Mouse (Mus musculus): Measurements from ENCODE around the gene Rnase1. TPM values are rescaled to one million over a fixed set of nuclear protein-coding genes. Genes with fewer than 3 reads are reported as not detected.
"Not testable (repeated sequence)": the region's sequence is repeated elsewhere in the genome, so short reads cannot be mapped to it uniquely, and the experiment has no call there.

Rnase1 gene
- polyA plus RNA-seq, 1 experiment = 47.1 TPM

DNA sequence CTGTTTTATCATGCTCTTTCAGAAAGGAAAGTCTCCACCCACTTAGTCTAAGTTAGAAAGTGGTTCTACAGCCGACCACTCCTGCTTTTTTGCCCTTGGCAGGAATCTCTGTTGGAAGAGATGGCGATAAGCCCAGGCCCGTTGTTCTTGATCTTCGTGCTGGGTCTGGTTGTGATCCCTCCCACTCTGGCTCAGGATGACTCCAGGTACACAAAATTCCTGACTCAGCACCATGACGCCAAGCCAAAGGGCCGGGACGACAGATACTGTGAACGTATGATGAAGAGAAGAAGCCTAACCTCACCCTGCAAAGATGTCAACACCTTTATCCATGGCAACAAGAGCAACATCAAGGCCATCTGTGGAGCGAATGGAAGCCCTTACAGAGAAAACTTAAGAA is 45.3 kb downstream of the Rnase1 start:
- TF ChIP-seq CTCF (IDR thresholded peaks at IDR 0.05; ENCODE audit: extremely low read depth, insufficient read length, insufficient replicate concordance, low read depth, low read length) (no peak), POLR2A (IDR thresholded peaks at IDR 0.05; ENCODE audit: low read depth, low read length) (no peak)
- H3K27me3 ChIP-seq (ENCODE audit: control insufficient read depth, insufficient read depth, low read length) = no peaks in the 10 kb centered on the region
- no peak overlapping the region for H3K27ac ChIP-seq (ENCODE audit: insufficient read depth, low read depth, low read length)
- no peak overlapping the region for H3K4me3 ChIP-seq (ENCODE audit: low read depth, low read length)
- H3K4me1 ChIP-seq (ENCODE audit: control insufficient read depth, insufficient read depth, insufficient read length, low read length) = no peaks in the 10 kb centered on the region
- peaks cover 10% of the 10 kb centered on the region for H3K36me3 ChIP-seq (ENCODE audit: control insufficient read depth, insufficient read depth, low read length)
- WGBS = 39% methylated on average over 9 of the region's 9 CpGs

DNA sequence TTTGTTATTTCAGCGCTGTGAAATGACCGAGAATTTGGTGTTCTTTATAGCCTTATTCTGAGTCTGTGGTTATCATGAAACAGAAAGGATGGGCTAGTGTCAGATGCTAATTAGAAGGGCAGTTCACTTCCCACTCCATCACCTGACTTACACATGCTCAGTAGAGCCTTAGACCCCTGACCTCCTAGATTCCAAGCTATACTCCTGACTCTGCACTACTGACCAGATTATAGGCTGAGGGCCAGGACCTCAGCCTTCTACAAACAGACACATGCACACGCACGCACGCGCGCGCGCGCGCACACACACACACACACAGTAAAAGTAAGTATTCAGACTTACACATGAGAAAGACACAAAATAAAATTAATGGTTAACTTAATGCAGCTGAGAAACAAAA is 47.7 kb downstream of the Rnase1 start:
- no peak for TF ChIP-seq POLR2A (IDR thresholded peaks at IDR 0.05; ENCODE audit: low read depth, low read length)
- TF ChIP-seq CTCF (IDR thresholded peaks at IDR 0.05; ENCODE audit: extremely low read depth, insufficient read length, insufficient replicate concordance, low read depth, low read length) = no peak
- Histone ChIP-seq H3K36me3 (ENCODE audit: control insufficient read depth, insufficient read depth, low read length) (no peaks in the 10 kb centered on the region), H3K4me1 (ENCODE audit: control insufficient read depth, insufficient read depth, insufficient read length, low read length) (peaks cover 2% of the 10 kb centered on the region; the same call in 1 of the 2 replicates), H3K4me3 (ENCODE audit: low read depth, low read length) (no peak overlapping the region), H3K27ac (ENCODE audit: insufficient read depth, low read depth, low read length) (no peak overlapping the region), H3K27me3 (ENCODE audit: control insufficient read depth, insufficient read depth, low read length) (no peaks in the 10 kb centered on the region)
- 93% methylated on average over 11 of the region's 11 CpGs for WGBS

DNA sequence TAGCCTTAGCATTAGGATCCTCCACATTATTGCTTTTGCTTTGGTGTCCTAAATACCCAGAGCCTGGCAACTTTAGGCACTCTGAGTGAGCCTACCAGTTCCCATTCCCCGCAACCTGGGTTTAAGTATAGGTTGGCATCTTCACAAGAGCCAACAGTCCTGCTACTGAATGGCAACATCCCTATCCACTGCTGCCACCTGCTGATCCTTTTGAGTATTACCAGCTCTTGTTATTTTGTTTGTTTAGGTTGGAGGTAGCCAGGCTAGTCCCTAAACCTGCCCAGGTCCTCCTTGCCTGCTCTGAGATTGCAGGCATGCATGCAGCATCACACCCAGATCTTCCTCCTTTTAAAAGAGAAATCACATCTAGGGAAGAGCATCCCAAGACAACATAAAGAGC is 48.3 kb downstream of the Rnase1 start:
- 4% methylated on average over 1 of the region's 1 CpGs for WGBS
- not testable (repeated sequence) for H3K4me3 ChIP-seq (ENCODE audit: low read depth, low read length); H3K4me1 ChIP-seq (ENCODE audit: control insufficient read depth, insufficient read depth, insufficient read length, low read length); H3K36me3 ChIP-seq (ENCODE audit: control insufficient read depth, insufficient read depth, low read length); H3K27me3 ChIP-seq (ENCODE audit: control insufficient read depth, insufficient read depth, low read length); H3K27ac ChIP-seq (ENCODE audit: insufficient read depth, low read depth, low read length)
- TF ChIP-seq CTCF (IDR thresholded peaks at IDR 0.05; ENCODE audit: extremely low read depth, insufficient read length, insufficient replicate concordance, low read depth, low read length) = peak; percentile 55; the same call in 1 of the 2 replicates

DNA sequence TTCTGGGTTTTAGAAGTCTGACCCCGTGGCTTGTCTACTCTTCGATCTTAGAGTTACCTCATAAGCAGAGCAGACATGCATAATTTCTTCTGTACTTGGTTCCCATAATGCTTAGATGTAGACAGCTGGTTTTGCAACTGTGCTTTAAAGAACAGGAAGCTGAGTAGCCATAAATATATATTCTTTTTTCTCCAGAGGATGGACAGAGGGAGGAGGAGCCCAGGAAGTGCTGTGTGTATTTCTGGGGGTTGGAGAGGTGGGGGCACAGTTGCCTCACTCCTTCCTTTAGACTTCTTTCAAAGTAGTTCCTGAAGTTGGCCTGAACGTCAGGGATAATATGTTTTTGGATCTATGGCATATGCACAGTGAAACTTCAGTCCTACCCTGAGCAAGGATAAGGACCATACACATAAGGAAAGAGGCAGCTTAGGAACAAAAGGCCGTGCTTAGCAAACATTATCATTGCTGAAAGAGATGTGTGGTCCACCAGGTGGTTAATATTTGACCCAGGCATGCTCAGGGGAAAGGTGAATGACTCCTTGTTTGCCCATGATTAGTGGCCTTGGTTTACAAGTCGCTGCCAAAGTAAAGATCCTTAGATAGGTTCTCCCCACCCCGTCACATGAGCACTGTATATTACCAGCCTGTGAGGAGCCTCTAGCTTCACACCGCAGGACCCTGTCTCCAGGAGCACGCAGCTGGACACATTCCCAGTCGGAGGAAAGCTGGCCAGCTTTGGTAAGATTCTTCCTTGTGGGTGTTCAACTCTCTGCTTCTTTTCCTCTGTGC is 50.7 kb downstream of the Rnase1 start:
- H3K4me1 ChIP-seq (ENCODE audit: control insufficient read depth, insufficient read depth, insufficient read length, low read length) = peaks cover 2% of the 10 kb centered on the region; the same call in 1 of the 2 replicates
- peak overlapping the region; percentile 28; the same call in 1 of the 2 replicates for H3K4me3 ChIP-seq (ENCODE audit: low read depth, low read length)
- peak overlapping the region; percentile 83 for H3K27ac ChIP-seq (ENCODE audit: insufficient read depth, low read depth, low read length)
- no peak for TF ChIP-seq CTCF (IDR thresholded peaks at IDR 0.05; ENCODE audit: extremely low read depth, insufficient read length, insufficient replicate concordance, low read depth, low read length)
- no peak; the same call in 1 of the 2 replicates for TF ChIP-seq POLR2A (IDR thresholded peaks at IDR 0.05; ENCODE audit: low read depth, low read length)
- 16% methylated on average over 9 of the region's 9 CpGs for WGBS
- no peaks in the 10 kb centered on the region for H3K36me3 ChIP-seq (ENCODE audit: control insufficient read depth, insufficient read depth, low read length)
- H3K27me3 ChIP-seq (ENCODE audit: control insufficient read depth, insufficient read depth, low read length) = no peaks in the 10 kb centered on the region

Other genes starting within 250 kb of the Rnase1 start
- 0.29 and 1.7 TPM in 2 replicates for gene Klhl33, start 249.3 kb downstream of the Rnase1 start, polyA plus RNA-seq (2012; rRNA removed)
- gene Osgep, start 221.9 kb downstream of the Rnase1 start, polyA plus RNA-seq (2012; rRNA removed) = 65.0 and 97.3 TPM in 2 replicates
- gene Apex1, start 221.8 kb downstream of the Rnase1 start, polyA plus RNA-seq (2012; rRNA removed) = 9.6 and 20.0 TPM in 2 replicates
- gene Pip4p1, start 215.9 kb downstream of the Rnase1 start, polyA plus RNA-seq (2012; rRNA removed) = 50.9 and 93.1 TPM in 2 replicates
- 59.2 and 116 TPM in 2 replicates for gene Pnp, start 215.7 kb downstream of the Rnase1 start, polyA plus RNA-seq (2012; rRNA removed)
- not detected in 2 replicates for gene Gm49342, start 202.3 kb downstream of the Rnase1 start, polyA plus RNA-seq (2012; rRNA removed)
- gene Pnp2, start 190.8 kb downstream of the Rnase1 start, polyA plus RNA-seq (2012; rRNA removed) = 63.7 and 87.2 TPM in 2 replicates
- not detected in 2 replicates for gene Rnase10, start 139.0 kb downstream of the Rnase1 start, polyA plus RNA-seq (2012; rRNA removed)
- gene Rnase9, start 104.9 kb downstream of the Rnase1 start, polyA plus RNA-seq (2012; rRNA removed) = not detected in 2 replicates
- gene Rnase11, start 96.6 kb downstream of the Rnase1 start, polyA plus RNA-seq (2012; rRNA removed) = not detected in 2 replicates
- gene Rnase12, start 89.1 kb downstream of the Rnase1 start, polyA plus RNA-seq (2012; rRNA removed) = not detected in 2 replicates
- 0.01 TPM in 1 of 2 replicates, not detected in the other for gene Olfr750, start 72.3 kb downstream of the Rnase1 start, polyA plus RNA-seq (2012; rRNA removed)
- gene Rnase4, start 55.7 kb downstream of the Rnase1 start, polyA plus RNA-seq (2012; rRNA removed) = 120 and 130 TPM in 2 replicates
- gene Ang, start 55.6 kb downstream of the Rnase1 start, polyA plus RNA-seq (2012; rRNA removed) = 21.1 and 27.1 TPM in 2 replicates
- gene Eddm3b, start 32.4 kb downstream of the Rnase1 start, polyA plus RNA-seq (2012; rRNA removed) = not detected in 2 replicates
- 9.7 and 15.0 TPM in 2 replicates for gene Rnase6, start 22.9 kb downstream of the Rnase1 start, polyA plus RNA-seq (2012; rRNA removed)
- not detected in 2 replicates for gene Rnase2b, start 15.5 kb upstream of the Rnase1 start, polyA plus RNA-seq (2012; rRNA removed)
- not detected in 2 replicates for gene Ang2, start 52.4 kb upstream of the Rnase1 start, polyA plus RNA-seq (2012; rRNA removed)
- not detected in 2 replicates for gene Ear14, start 56.6 kb upstream of the Rnase1 start, polyA plus RNA-seq (2012; rRNA removed)
- gene Rnase2a, start 109.3 kb upstream of the Rnase1 start, polyA plus RNA-seq (2012; rRNA removed) = not detected in 2 replicates
- not detected in 2 replicates for gene Gm7247, start 215.0 kb upstream of the Rnase1 start, polyA plus RNA-seq (2012; rRNA removed)

All from small intestine, adult 2 months (tissue).